Mouse (Mus musculus) neural tube, embryonic 15.5 days (tissue): ENCODE results near the gene Rdh1. TPM values are rescaled to one million over a fixed set of nuclear protein-coding genes. Genes with fewer than 3 reads are reported as not detected.
"Not testable (repeated sequence)": the region's sequence is repeated elsewhere in the genome, so short reads cannot be mapped to it uniquely, and the experiment has no call there.

Experiments
- ATAC-seq: fragments of 200-750 bp; cut with Nextera tagmentation; 2 replicates; pipeline ENCODE4 v1.8.0; 2017; ENCODE audit warnings: mild to moderate bottlenecking, moderate TSS enrichment, moderate library complexity; ENCODE audit not compliant: low FRiP score
- H3K27ac ChIP-seq: fragments of 300-500 bp; sonication (generic); replicated peaks from 2 replicates; pipeline ENCODE4 v1.5.1; 2015; ENCODE audit warnings: mild to moderate bottlenecking, inconsistent platforms
- H3K27me3 ChIP-seq: fragments of 300-500 bp; sonication (generic); replicated peaks from 2 replicates; pipeline ENCODE4 v1.6.1; 2015; ENCODE audit warnings: inconsistent platforms
- H3K36me3 ChIP-seq: fragments of 300-500 bp; sonication (generic); 2 replicates; pipeline ENCODE4 v1.6.1; 2015; ENCODE audit warnings: inconsistent platforms
- H3K4me1 ChIP-seq: fragments of 300-500 bp; sonication (generic); 2 replicates; pipeline ENCODE4 v1.6.1; 2015; ENCODE audit warnings: inconsistent platforms
- H3K4me2 ChIP-seq: fragments of 300-500 bp; sonication (generic); 2 replicates; pipeline ENCODE4 v1.6.1; 2015; ENCODE audit warnings: inconsistent platforms, mild to moderate bottlenecking, moderate library complexity
- H3K4me3 ChIP-seq: fragments of 300-500 bp; sonication (generic); replicated peaks from 2 replicates; pipeline ENCODE4 v1.5.1; 2015; ENCODE audit warnings: mild to moderate bottlenecking, inconsistent platforms
- H3K9ac ChIP-seq: fragments of 300-500 bp; sonication (generic); replicated peaks from 2 replicates; pipeline ENCODE4 v1.6.1; 2015; ENCODE audit warnings: mild to moderate bottlenecking, inconsistent platforms
- H3K9me3 ChIP-seq: fragments of 300-500 bp; sonication (generic); replicated peaks from 2 replicates; pipeline ENCODE4 v1.6.1; 2016; ENCODE audit warnings: inconsistent platforms
- WGBS: fragments of 180-500 bp; shearing (Covaris S2); methylation state at CpG from one replicate; pipeline ENCODE4 v1.1.7; 2015; ENCODE audit warnings: mixed read lengths; 5-methylcytosine and 5-hydroxymethylcytosine counted together
- polyA plus RNA-seq: library from polyadenylated mRNA; unstranded; fragments of >200 nt; fragmentation: Nextera tagmentation; extraction: Ambion mirVana; gene quantifications from 2 replicates; pipeline ENCODE4 v1.2.1, GENCODE M21; 2015

Gene Rdh1
- polyA plus RNA-seq, 1 experiment from 2014 or later: not detected

DNA sequence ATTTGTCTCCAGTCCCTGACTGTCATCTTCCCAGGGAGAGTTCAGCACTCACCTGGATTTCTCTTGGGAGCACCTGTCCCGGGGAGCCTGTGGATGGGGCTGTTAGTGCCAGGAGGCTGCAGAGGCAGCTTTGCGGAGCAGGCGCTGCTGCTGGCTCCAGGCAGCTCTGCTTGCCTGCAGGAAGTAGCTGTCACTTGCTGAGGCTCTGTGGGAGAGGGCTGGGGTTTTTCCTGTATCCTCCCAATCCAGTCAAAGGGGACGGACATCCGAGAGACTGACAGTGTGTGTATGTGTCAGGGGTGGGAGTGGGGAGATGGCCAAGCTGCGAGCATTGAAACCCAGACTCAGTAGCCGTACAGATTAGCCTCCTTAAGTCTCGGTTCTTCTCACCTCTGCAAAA is 8.0 kb upstream of the Rdh1 start, which contains the start of gene Gpr182:
Gene Gpr182, minus strand, starts transcription at position 185 of the 400 bp plus-strand sequence.
- WGBS: 70% methylated on average over 8 of the region's 8 CpGs
- H3K4me2 ChIP-seq: peak within 1 kb of the TSS; percentile 46
- no peaks in the 10 kb centered on the region for H3K27me3 ChIP-seq
- H3K36me3 ChIP-seq: peaks cover 14% of the 10 kb centered on the region
- H3K4me1 ChIP-seq: peaks cover 12% of the 10 kb centered on the region
- ATAC-seq: no peak
- H3K4me3 ChIP-seq: no peak within 1 kb of the TSS
- no peak within 1 kb of the TSS for H3K9ac ChIP-seq
- H3K9me3 ChIP-seq: no peaks in the 10 kb centered on the region
- no peak within 1 kb of the TSS for H3K27ac ChIP-seq

DNA sequence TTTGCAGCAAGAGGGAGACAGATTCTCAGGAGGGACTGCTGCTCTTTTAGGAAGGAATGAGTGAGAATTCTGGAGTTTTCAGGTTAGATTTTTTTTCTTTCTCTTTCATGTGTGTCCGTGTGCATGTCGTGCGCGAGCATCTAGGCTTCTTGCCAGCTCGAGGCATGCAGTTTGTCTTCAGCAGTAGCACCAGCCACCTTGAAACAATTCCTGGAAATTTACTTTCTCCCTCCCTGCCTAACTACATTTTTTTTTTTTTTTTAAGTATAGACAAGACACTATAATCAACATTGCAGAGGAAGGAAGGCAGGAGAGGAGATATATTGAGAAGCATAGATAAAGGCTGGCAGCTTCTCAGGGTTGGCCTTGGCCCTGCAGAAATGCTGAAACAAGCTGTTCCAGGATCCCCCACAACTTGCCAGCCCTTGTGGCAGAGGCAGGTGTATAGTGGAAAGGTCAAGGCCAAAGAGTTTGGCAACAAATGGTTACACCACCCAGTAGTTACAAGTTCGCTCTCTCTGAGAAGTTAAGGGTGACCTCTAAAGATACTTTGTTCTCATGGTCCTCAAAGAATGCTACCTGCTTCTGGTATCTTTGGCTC is 4.9 kb upstream of the Rdh1 start:
- H3K4me1 ChIP-seq: peaks cover 4% of the 10 kb centered on the region
- no peak overlapping the region for H3K4me2 ChIP-seq
- WGBS: 82% methylated on average over 6 of the region's 6 CpGs
- H3K4me3 ChIP-seq: no peak overlapping the region
- no peaks in the 10 kb centered on the region for H3K9me3 ChIP-seq
- no peak overlapping the region for H3K27ac ChIP-seq
- H3K9ac ChIP-seq: no peak overlapping the region
- no peaks in the 10 kb centered on the region for H3K36me3 ChIP-seq
- no peaks in the 10 kb centered on the region for H3K27me3 ChIP-seq
- no peak for ATAC-seq

DNA sequence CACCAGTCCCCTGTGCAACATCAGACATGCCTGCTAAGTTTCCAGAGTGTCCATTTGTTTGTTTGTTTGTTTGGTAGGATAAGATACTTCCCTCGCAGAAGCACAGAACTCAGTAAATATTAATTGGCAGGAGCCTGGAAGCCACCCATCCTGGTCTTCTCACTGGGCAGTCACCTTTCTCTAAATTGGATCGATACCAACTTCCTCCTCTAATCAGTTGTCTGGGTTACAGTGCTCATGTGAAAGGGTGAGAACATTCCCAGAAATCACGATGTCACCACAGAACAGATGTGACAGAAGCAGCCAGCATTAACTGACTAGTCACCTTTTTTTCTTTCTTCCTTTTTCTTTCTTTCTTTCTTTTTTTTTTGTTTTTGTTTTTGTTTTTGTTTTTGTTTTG is 4.3 kb upstream of the Rdh1 start:
- no peak overlapping the region for H3K4me2 ChIP-seq
- no peak overlapping the region for H3K9ac ChIP-seq
- no peaks in the 10 kb centered on the region for H3K4me1 ChIP-seq
- H3K27ac ChIP-seq: no peak overlapping the region
- ATAC-seq: no peak
- no peak overlapping the region for H3K4me3 ChIP-seq
- H3K9me3 ChIP-seq: no peaks in the 10 kb centered on the region
- H3K27me3 ChIP-seq: no peaks in the 10 kb centered on the region
- H3K36me3 ChIP-seq: no peaks in the 10 kb centered on the region
- WGBS: 73% methylated on average over 3 of the region's 3 CpGs

DNA sequence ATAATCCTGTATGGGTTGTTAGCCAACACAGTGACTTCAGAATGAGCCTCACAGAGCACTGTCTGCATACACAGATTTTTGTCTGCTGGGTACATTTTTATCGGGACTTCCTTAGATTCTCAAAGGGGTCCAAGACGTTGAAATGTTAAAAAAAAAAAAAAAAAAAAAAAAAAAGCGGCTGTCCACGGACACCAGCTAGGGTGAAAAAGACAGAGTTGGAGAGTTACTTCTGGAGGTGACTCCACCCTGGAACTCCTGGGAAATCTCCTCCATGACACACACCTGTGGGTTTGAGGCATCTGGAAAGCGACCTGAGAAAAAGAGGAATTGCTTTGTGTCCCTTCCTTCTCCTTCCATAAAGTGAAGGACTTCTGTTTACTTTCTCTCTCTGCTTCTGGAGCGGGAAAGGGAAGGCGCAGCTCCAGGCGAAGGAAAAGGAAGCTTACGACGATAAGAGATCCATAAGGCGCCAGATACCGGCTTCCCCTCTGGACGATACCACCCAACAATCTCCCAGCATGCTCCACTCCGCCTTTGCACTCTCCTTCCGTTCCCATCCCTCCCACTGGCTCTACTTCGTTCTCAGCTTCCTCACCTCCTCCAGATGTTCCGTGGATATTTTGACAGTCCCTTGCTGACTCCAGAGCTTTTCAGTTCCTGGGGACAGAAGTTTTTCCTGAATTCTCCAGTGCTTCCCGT is 3.6 kb upstream of the Rdh1 start:
- no peak for ATAC-seq
- no peak overlapping the region for H3K9ac ChIP-seq
- H3K4me1 ChIP-seq: no peaks in the 10 kb centered on the region
- H3K27ac ChIP-seq: no peak overlapping the region
- H3K36me3 ChIP-seq: no peaks in the 10 kb centered on the region
- no peaks in the 10 kb centered on the region for H3K27me3 ChIP-seq
- peak overlapping the region; percentile 34 for H3K4me2 ChIP-seq
- H3K9me3 ChIP-seq: no peaks in the 10 kb centered on the region
- H3K4me3 ChIP-seq: no peak overlapping the region
- 57% methylated on average over 17 of the region's 18 CpGs for WGBS

DNA sequence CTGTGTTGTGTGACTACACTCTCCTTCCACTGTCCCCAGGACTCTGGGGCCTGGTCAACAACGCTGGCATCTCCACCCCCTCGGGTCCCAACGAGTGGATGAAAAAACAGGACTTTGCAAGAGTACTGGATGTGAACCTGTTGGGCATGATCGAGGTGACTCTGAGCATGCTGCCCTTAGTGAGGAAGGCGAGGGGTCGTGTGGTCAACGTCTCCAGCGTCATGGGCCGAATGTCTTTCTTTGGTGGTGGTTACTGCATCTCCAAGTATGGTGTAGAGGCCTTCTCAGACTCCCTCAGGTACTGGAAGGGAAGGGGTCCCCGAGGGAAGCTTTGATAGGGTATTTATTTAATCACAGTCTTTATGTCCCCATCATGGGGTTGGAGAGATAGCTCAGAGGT is 3.4 kb downstream of the Rdh1 start:
- WGBS: 89% methylated on average over 10 of the region's 10 CpGs
- not testable (repeated sequence) for ATAC-seq, H3K4me3 ChIP-seq, H3K27ac ChIP-seq, H3K4me2 ChIP-seq, H3K4me1 ChIP-seq, H3K27me3 ChIP-seq, H3K9ac ChIP-seq, H3K9me3 ChIP-seq, H3K36me3 ChIP-seq

DNA sequence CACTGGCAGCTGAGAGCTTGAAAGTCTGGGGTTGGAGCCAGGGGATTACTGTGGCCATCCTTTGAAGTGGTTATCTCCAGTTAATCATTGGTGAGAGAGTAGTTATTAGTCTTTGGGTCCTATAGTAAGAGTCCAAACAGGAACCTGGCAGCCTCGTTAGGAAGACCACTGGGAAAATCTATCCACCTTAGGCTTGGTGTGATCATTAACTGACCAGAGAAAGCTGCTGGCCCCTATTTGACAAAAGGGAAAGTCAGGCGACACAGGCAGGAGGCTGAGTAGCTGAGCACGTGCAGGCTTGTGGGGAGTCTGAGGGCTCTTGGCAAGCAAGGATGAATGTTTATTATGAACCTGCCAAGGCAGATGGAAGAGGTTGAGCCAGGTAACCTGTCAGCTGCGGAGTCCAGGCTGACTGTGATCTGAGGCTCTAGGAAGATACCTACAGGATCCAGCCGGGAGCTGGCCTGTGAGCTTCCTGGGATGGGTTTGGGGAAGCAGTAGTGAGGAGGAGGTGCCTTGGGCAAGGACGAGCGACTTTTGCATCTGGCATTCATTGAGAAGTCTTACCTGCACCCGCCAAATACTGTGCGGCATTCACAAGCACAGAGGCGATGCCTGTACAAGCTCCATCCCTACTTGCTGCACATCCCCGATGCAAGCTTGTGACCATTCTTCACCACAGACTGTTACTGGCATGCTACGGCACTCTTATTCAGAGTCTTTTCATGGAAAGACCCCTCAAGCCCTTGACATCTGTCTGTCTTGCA is 4.6 kb downstream of the Rdh1 start:
- Histone ChIP-seq H3K27ac (no peak overlapping the region), H3K9me3 (no peaks in the 10 kb centered on the region), H3K27me3 (no peaks in the 10 kb centered on the region), H3K4me2 (no peak overlapping the region), H3K4me1 (no peaks in the 10 kb centered on the region), H3K4me3 (no peak overlapping the region), H3K36me3 (no peaks in the 10 kb centered on the region), H3K9ac (no peak overlapping the region)
- no peak for ATAC-seq
- 64% methylated on average over 12 of the region's 12 CpGs for WGBS

DNA sequence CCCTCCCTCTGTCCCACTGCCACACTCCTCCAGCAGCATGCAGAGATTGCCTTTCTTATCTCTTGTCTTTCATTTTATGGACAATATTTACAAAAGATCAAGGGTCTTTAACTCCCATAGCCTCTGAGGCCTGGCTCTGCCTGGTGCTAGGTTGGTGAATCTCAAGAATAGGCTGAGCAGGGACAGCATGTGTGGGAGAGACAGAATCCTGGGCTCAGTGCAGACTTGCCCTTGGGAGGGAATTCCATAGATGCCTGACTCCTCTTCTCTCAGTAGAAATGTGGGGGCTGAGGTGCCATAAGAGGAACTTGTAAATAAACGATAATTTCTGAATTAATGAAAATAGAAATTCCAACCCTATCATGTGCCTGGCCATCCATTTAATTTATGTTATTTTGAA is 7.0 kb downstream of the Rdh1 start:
- no peak overlapping the region for H3K4me2 ChIP-seq

DNA sequence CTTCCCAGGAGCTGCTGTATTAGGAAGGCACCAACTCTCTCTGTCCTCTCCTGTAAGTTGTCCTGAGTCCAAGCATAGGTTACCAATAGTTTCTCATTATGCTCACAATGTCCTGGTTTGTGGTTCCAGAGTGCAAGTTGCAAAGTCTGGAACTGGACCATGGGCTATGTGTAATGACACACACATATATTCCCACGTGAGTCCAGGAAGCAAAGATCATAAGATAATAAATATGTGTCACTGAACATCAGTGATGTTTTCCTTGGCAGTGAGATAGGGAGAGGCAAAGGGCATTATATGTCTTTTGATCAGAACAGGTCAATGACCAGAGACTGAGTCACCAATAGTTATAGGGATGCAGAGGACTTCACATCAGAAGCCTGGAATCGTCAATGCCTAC is 16.5 kb downstream of the Rdh1 start, which contains the start of gene Rdh9:
Gene Rdh9, plus strand, starts transcription at position 376 of the 400 bp plus-strand sequence.
- no peak within 1 kb of the TSS for H3K27ac ChIP-seq
- no peak within 1 kb of the TSS for H3K9ac ChIP-seq
- WGBS: 88% methylated on average over 2 of the region's 2 CpGs
- no peaks in the 10 kb centered on the region for H3K9me3 ChIP-seq
- no peaks in the 10 kb centered on the region for H3K36me3 ChIP-seq
- H3K27me3 ChIP-seq: no peaks in the 10 kb centered on the region
- ATAC-seq: no peak
- no peaks in the 10 kb centered on the region for H3K4me1 ChIP-seq
- no peak within 1 kb of the TSS for H3K4me2 ChIP-seq
- no peak within 1 kb of the TSS for H3K4me3 ChIP-seq

More for the DNA sequence above, 7.0 kb downstream of the Rdh1 start:
- ATAC-seq: no peak
- Histone ChIP-seq H3K27ac (no peak overlapping the region), H3K4me3 (no peak overlapping the region), H3K27me3 (no peaks in the 10 kb centered on the region), H3K9ac (no peak overlapping the region), H3K4me1 (no peaks in the 10 kb centered on the region), H3K36me3 (no peaks in the 10 kb centered on the region), H3K9me3 (no peaks in the 10 kb centered on the region)
- WGBS: 90% methylated on average over 1 of the region's 1 CpGs

DNA sequence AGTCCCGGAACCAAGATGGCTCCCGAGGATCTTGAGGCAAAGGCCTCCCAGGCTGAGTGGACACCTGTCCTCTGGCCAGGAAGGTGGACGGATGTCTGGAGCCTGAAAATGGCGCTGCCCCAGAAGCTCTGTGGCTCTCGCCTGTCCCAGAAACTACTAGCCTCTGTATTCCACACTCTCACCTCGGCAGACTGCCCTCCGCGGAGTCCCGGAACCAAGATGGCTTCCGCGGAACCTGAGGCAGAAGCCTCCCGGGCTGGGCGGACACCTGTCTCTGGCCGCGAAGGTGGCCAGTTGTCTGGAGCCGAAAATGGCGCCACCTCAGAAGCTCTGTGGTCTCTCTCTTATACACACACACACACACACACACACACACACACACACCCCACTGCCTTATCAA is 22.8 kb downstream of the Rdh1 start:
- not testable (repeated sequence) for H3K9me3 ChIP-seq, H3K9ac ChIP-seq, H3K27me3 ChIP-seq, H3K4me2 ChIP-seq, H3K27ac ChIP-seq, H3K36me3 ChIP-seq, H3K4me1 ChIP-seq, H3K4me3 ChIP-seq, ATAC-seq
- WGBS: 97% methylated on average over 17 of the region's 17 CpGs

DNA sequence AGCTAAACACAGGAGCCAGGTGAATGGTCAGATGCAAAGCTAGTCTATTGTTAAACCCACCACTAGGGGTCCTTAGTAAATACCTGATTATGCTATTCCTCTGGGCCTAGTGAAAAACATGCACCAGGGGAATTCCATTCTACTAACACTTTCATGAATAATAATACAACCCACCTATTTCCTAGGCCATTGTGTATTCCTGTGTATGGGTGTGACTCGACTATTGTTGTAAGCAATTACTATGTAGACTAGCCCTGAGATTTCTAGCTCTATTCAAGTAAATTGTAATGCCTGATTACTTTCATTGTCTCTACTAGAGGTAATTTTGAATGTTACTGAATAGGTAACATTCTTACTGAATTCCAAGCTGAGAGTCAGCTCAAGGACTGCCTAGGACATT is 25.9 kb downstream of the Rdh1 start:
- not testable (repeated sequence) for H3K36me3 ChIP-seq, H3K9ac ChIP-seq, H3K27me3 ChIP-seq, H3K4me1 ChIP-seq, H3K4me2 ChIP-seq, ATAC-seq, H3K27ac ChIP-seq, H3K4me3 ChIP-seq, H3K9me3 ChIP-seq
- WGBS: 89% methylated on average over 1 of the region's 1 CpGs

DNA sequence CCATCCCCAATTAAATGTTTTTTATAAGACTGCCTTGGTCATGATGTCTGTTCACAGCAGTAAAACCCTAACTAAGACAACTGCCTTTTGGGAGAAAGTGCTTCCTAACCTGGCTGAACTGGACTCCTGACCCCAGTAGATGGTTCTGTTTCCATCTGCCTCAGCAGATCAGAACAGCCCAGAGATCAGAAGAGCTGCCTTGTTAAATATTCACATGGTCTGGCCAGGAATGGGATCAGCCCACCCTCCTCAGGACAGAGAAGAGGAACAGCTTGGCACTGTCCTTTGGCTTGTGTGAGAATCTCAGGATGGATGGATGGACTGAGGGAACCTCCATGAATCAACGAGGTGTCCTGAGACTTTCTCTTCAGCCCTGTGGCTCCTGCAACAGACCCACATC is 39.8 kb downstream of the Rdh1 start:
- Histone ChIP-seq H3K36me3 (no peaks in the 10 kb centered on the region), H3K27me3 (no peaks in the 10 kb centered on the region), H3K9me3 (no peaks in the 10 kb centered on the region), H3K4me1 (no peaks in the 10 kb centered on the region), H3K4me2 (no peak overlapping the region), H3K9ac (no peak overlapping the region), H3K4me3 (no peak overlapping the region), H3K27ac (no peak overlapping the region)
- WGBS: 89% methylated on average over 1 of the region's 1 CpGs
- ATAC-seq: no peak

DNA sequence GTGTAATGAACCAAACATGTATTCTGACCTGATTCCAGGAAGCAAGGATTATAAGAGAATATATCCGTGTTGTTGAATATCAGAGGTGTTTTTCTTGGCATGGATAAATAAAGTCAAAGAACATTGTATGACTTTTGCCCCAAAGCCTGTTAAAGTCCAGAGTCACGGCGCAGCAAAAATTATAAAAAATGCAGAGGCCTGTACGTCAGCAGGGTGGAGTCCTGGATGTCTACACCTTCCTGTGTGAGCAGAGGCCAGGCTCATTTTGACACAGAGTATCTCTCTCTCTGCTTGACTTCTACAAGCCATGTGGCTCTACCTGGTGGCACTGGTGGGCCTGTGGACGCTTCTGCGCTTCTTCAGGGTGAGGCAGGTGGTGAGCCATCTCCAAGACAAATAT is 41.4 kb downstream of the Rdh1 start, which contains the start of gene Rdh16:
Gene Rdh16, plus strand, starts transcription at position 262 of the 400 bp plus-strand sequence.
- 95% methylated on average over 6 of the region's 6 CpGs for WGBS
- Histone ChIP-seq H3K4me3 (no peak within 1 kb of the TSS), H3K4me2 (no peak within 1 kb of the TSS), H3K9me3 (no peaks in the 10 kb centered on the region), H3K27me3 (no peaks in the 10 kb centered on the region), H3K36me3 (no peaks in the 10 kb centered on the region), H3K4me1 (no peaks in the 10 kb centered on the region), H3K27ac (no peak within 1 kb of the TSS), H3K9ac (no peak within 1 kb of the TSS)
- no peak for ATAC-seq
